Mouse (Mus musculus) hindbrain, embryonic 15.5 days (tissue): ENCODE results near the gene Adra2c. TPM values are rescaled to one million over a fixed set of nuclear protein-coding genes. Genes with fewer than 3 reads are reported as not detected.

Experiments used
- ATAC-seq: fragments of 200-750 bp; cut with Nextera tagmentation; 2 replicates; pipeline ENCODE4 v1.8.0; 2017; ENCODE audit warnings: low read depth, moderate number of reproducible peaks, moderate TSS enrichment; ENCODE audit not compliant: low FRiP score
- H3K27ac ChIP-seq: fragments of 300-500 bp; sonication (generic); replicated peaks from 2 replicates; pipeline ENCODE4 v1.5.1; 2015; ENCODE audit warnings: mild to moderate bottlenecking, inconsistent platforms
- H3K27me3 ChIP-seq: fragments of 300-500 bp; sonication (generic); 2 replicates; pipeline ENCODE4 v1.6.1; 2015; ENCODE audit warnings: control low read depth, inconsistent platforms
- H3K36me3 ChIP-seq: fragments of 300-500 bp; sonication (generic); 2 replicates; pipeline ENCODE4 v1.6.1; 2015; ENCODE audit warnings: control low read depth, inconsistent platforms
- H3K4me1 ChIP-seq: fragments of 300-500 bp; sonication (generic); replicated peaks from 2 replicates; pipeline ENCODE4 v1.6.1; 2015; ENCODE audit warnings: control low read depth, inconsistent platforms
- H3K4me2 ChIP-seq: fragments of 300-500 bp; sonication (generic); 2 replicates; pipeline ENCODE4 v1.6.1; 2015; ENCODE audit warnings: moderate library complexity, mild to moderate bottlenecking, inconsistent platforms
- H3K4me3 ChIP-seq: fragments of 300-500 bp; sonication (generic); 2 replicates; pipeline ENCODE4 v1.5.1; 2015; ENCODE audit warnings: mild to moderate bottlenecking, inconsistent platforms
- H3K9ac ChIP-seq: fragments of 300-500 bp; sonication (generic); 2 replicates; pipeline ENCODE4 v1.6.1; 2015; ENCODE audit warnings: inconsistent platforms
- H3K9me3 ChIP-seq: fragments of 300-500 bp; sonication (generic); 2 replicates; pipeline ENCODE4 v1.6.1; 2016; ENCODE audit warnings: control low read depth, inconsistent platforms
- WGBS: fragments of 180-500 bp; shearing (Covaris S2); methylation state at CpG from one replicate; pipeline ENCODE4 v1.1.7; 2015; 5-methylcytosine and 5-hydroxymethylcytosine counted together
- polyA plus RNA-seq: library from polyadenylated mRNA; unstranded; fragments of >200 nt; fragmentation: Nextera tagmentation; extraction: Ambion mirVana; gene quantifications from 2 replicates; pipeline ENCODE4 v1.2.1, GENCODE M21; 2015

The Adra2c gene
- polyA plus RNA-seq: 1.0 and 1.1 TPM in 2 replicates

- peaks cover 66% of the 10 kb centered on the region for H3K27me3 ChIP-seq
- WGBS: 38% methylated on average over 3 of the region's 3 CpGs
- H3K4me3 ChIP-seq: peak within 1 kb of the TSS; percentile 59
- peak within 1 kb of the TSS; percentile 92 for H3K4me2 ChIP-seq
- peak within 1 kb of the TSS; percentile 58; the same call in 1 of the 2 replicates for H3K27ac ChIP-seq
- H3K4me1 ChIP-seq: peaks cover 32% of the 10 kb centered on the region
- no peaks in the 10 kb centered on the region for H3K9me3 ChIP-seq
- ATAC-seq: no peak
- no peaks in the 10 kb centered on the region for H3K36me3 ChIP-seq
- H3K9ac ChIP-seq: peak within 1 kb of the TSS; percentile 46
These were observed at the start of gene Adra2c for GRCm38 (mm10) chr5:35278019-35278418. TSS of gene Adra2c (plus strand) at chr5:35278319.

DNA sequence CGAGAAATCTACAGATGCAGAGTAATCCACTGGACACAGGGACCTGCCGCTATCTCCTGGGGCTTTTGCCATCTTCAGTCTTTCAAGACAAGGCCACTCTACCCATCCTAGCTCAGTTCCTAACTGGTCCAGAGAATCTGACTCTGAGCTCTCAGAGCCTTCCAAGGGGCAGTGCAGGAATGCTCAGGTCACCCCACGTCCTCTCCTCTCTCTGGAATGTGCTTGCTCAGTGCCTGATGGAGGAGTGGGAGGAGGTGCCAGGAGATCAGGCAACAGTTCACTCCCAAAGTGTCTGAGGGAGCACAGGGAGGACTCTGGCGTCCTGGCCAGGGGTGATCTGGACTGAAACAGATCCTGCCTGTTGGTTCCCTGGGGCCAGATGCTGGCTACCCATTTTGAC is 45.0 kb upstream of the Adra2c start:
- WGBS: 80% methylated on average over 4 of the region's 4 CpGs
- Histone ChIP-seq H3K4me3 (no peak overlapping the region), H3K27me3 (no peaks in the 10 kb centered on the region), H3K4me1 (no peaks in the 10 kb centered on the region), H3K4me2 (no peak overlapping the region), H3K9ac (no peak overlapping the region), H3K27ac (no peak overlapping the region), H3K36me3 (no peaks in the 10 kb centered on the region), H3K9me3 (no peaks in the 10 kb centered on the region)
- ATAC-seq: no peak

DNA sequence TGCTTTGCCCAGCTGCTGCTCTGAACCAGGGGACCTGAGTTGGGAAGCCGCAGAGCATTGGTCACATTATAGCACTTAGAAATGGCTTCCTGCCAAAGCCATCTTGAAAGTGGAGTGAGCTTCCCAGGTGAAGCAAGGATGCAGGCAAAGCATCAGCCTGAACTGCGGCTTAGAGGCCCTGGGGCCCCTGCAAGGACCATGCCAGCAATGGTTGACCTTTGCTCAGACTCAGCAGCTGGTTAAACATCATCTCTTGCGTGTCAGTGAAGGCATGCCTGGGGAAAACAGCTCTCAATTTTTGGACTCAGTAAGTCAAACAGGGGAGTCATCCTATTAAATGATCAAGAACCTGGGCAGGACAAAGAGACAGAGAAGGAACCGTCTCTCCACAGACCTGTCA is 40.4 kb upstream of the Adra2c start:
- Histone ChIP-seq H3K4me1 (no peaks in the 10 kb centered on the region), H3K4me2 (no peak overlapping the region), H3K9me3 (no peaks in the 10 kb centered on the region; the same call in 1 of the 2 replicates), H3K36me3 (no peaks in the 10 kb centered on the region), H3K9ac (no peak overlapping the region), H3K4me3 (no peak overlapping the region), H3K27ac (no peak overlapping the region), H3K27me3 (no peaks in the 10 kb centered on the region)
- ATAC-seq: no peak
- 83% methylated on average over 4 of the region's 4 CpGs for WGBS

GRCm38 (mm10) chr5:35238627-35239026 is 39.5 kb upstream of the Adra2c start:
- no peaks in the 10 kb centered on the region for H3K27me3 ChIP-seq
- H3K36me3 ChIP-seq: no peaks in the 10 kb centered on the region
- H3K9me3 ChIP-seq: no peaks in the 10 kb centered on the region; the same call in 1 of the 2 replicates
- WGBS: 90% methylated on average over 2 of the region's 2 CpGs
- ATAC-seq: no peak
- H3K4me2 ChIP-seq: no peak overlapping the region
- H3K9ac ChIP-seq: no peak overlapping the region
- H3K4me3 ChIP-seq: no peak overlapping the region
- no peaks in the 10 kb centered on the region for H3K4me1 ChIP-seq
- no peak overlapping the region for H3K27ac ChIP-seq

GRCm38 (mm10) chr5:35241556-35241955 is 36.6 kb upstream of the Adra2c start:
- H3K27ac ChIP-seq: no peak overlapping the region
- no peak for ATAC-seq
- no peak overlapping the region for H3K9ac ChIP-seq
- peaks cover 17% of the 10 kb centered on the region for H3K4me1 ChIP-seq
- no peak overlapping the region for H3K4me3 ChIP-seq
- no peaks in the 10 kb centered on the region; the same call in 1 of the 2 replicates for H3K9me3 ChIP-seq
- H3K36me3 ChIP-seq: no peaks in the 10 kb centered on the region
- 70% methylated on average over 3 of the region's 3 CpGs for WGBS
- no peak overlapping the region for H3K4me2 ChIP-seq
- H3K27me3 ChIP-seq: no peaks in the 10 kb centered on the region

- Histone ChIP-seq H3K27me3 (no peaks in the 10 kb centered on the region), H3K9ac (no peak overlapping the region), H3K4me3 (no peak overlapping the region), H3K4me1 (peaks cover 17% of the 10 kb centered on the region), H3K9me3 (no peaks in the 10 kb centered on the region; the same call in 1 of the 2 replicates), H3K27ac (no peak overlapping the region), H3K4me2 (no peak overlapping the region), H3K36me3 (no peaks in the 10 kb centered on the region)
- 10% methylated on average over 1 of the region's 1 CpGs for WGBS
- ATAC-seq: no peak
These were observed 33.9 kb upstream of the Adra2c start for GRCm38 (mm10) chr5:35244204-35244603.

GRCm38 (mm10) chr5:35245555-35246273 is 32.4 kb upstream of the Adra2c start:
- 47% methylated on average over 11 of the region's 11 CpGs for WGBS
- no peak overlapping the region for H3K4me3 ChIP-seq
- no peaks in the 10 kb centered on the region; the same call in 1 of the 2 replicates for H3K9me3 ChIP-seq
- no peak overlapping the region for H3K27ac ChIP-seq
- no peak overlapping the region for H3K4me2 ChIP-seq
- H3K9ac ChIP-seq: no peak overlapping the region
- peaks cover 17% of the 10 kb centered on the region for H3K4me1 ChIP-seq
- H3K27me3 ChIP-seq: no peaks in the 10 kb centered on the region
- ATAC-seq: peak; percentile 47; the same call in 1 of the 2 replicates
- no peaks in the 10 kb centered on the region for H3K36me3 ChIP-seq

DNA sequence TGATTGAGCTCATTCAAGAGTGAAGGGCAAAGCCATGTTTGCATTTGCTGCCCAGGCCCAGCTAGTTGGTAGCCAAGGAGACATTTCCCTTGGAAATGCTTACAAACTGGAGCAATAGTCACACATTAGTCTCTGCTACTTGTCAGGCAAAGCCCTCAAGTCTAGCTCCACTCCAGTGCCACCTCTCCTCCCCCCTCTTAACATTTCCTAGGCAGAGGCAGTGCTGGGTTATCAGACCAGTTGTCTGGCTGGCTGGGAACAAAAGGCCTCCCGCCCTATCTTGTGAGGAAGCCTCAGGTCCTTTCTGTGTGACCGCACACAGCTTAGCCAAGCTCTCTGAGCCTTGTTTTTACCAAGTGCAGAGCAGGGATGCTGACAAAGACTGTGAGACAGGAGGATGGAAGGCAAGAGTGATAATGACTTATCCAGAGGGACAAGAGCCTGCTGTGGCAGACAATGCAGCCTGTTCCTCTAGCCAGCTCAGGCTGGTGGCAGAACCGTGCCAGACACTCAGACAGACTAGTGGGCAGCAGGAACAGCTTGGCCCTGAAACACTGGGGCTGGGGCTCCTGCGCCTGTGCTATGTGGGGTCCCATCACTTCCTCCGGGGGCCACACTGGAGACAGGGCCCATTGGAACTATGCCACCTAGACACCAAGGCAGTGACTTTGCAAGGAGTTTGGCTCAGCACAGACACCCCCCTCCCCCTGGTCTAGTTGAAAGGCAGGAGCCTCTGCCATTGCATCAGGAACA is 23.0 kb upstream of the Adra2c start:
- H3K4me2 ChIP-seq: no peak overlapping the region

DNA sequence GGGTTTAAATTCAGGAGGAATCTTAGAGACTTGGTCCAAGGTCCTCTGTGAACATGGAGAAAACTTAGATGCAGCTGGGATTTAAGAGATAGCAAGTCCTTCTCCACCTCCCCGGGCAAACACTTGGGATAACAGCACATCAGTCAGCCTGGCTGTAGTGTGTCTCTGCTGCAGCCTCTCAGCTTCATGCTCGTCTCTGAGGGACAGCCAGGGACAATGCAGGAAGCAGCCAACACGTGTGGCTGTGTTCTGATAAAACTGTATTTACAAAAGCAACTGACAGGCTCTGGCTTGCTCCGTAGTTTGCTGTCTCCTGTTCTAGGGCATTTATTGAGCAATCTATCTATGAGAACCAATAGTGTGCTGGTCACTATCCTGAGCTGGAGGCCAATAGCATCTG is 14.4 kb upstream of the Adra2c start:
- Histone ChIP-seq H3K4me1 (peaks cover 14% of the 10 kb centered on the region), H3K36me3 (no peaks in the 10 kb centered on the region), H3K27me3 (no peaks in the 10 kb centered on the region), H3K4me3 (no peak overlapping the region), H3K9me3 (no peaks in the 10 kb centered on the region), H3K9ac (no peak overlapping the region), H3K4me2 (no peak overlapping the region), H3K27ac (no peak overlapping the region)
- 54% methylated on average over 4 of the region's 4 CpGs for WGBS
- no peak for ATAC-seq

More for the DNA sequence above, 23.0 kb upstream of the Adra2c start:
- WGBS: 32% methylated on average over 5 of the region's 5 CpGs
- Histone ChIP-seq H3K9ac (no peak overlapping the region), H3K27ac (peak overlapping the region; percentile 49), H3K36me3 (no peaks in the 10 kb centered on the region), H3K4me3 (no peak overlapping the region), H3K9me3 (no peaks in the 10 kb centered on the region), H3K4me1 (peaks cover 15% of the 10 kb centered on the region), H3K27me3 (no peaks in the 10 kb centered on the region)
- peak; percentile 63 for ATAC-seq

GRCm38 (mm10) chr5:35267486-35267885 is 10.6 kb upstream of the Adra2c start:
- peaks cover 14% of the 10 kb centered on the region for H3K4me1 ChIP-seq
- WGBS: 15% methylated on average over 7 of the region's 7 CpGs
- H3K4me2 ChIP-seq: no peak overlapping the region
- no peak overlapping the region for H3K4me3 ChIP-seq
- H3K9me3 ChIP-seq: no peaks in the 10 kb centered on the region
- H3K36me3 ChIP-seq: no peaks in the 10 kb centered on the region
- H3K9ac ChIP-seq: no peak overlapping the region
- H3K27ac ChIP-seq: peak overlapping the region; percentile 35
- H3K27me3 ChIP-seq: no peaks in the 10 kb centered on the region
- ATAC-seq: peak; percentile 86

GRCm38 (mm10) chr5:35275356-35275755 is 2.8 kb upstream of the Adra2c start:
- ATAC-seq: no peak
- Histone ChIP-seq H3K4me2 (no peak overlapping the region), H3K9ac (no peak overlapping the region), H3K4me3 (no peak overlapping the region), H3K9me3 (no peaks in the 10 kb centered on the region), H3K4me1 (peaks cover 27% of the 10 kb centered on the region), H3K27ac (no peak overlapping the region), H3K27me3 (peaks cover 41% of the 10 kb centered on the region), H3K36me3 (no peaks in the 10 kb centered on the region)
- 55% methylated on average over 11 of the region's 11 CpGs for WGBS
